Mouse (Mus musculus) myocyte (in vitro differentiated cells): ENCODE measurements around the gene Sipa1l2.

ENCODE experiments used
- CEBPB ChIP-seq: IDR thresholded peaks from 2 replicates; pipeline ENCODE4 v1.6.1; 2011; ENCODE audit warnings: mild to moderate bottlenecking, moderate library complexity; ENCODE audit not compliant: poor library complexity, insufficient read depth, severe bottlenecking
- E2F4 ChIP-seq: IDR thresholded peaks from one replicate; pipeline ENCODE4 v1.6.1; 2011; ENCODE audit warnings: mild to moderate bottlenecking, control low read depth, moderate library complexity; ENCODE audit not compliant: insufficient read depth
- MAX ChIP-seq: IDR thresholded peaks from one replicate; pipeline ENCODE4 v1.6.1; 2011; ENCODE audit warnings: low read depth, mild to moderate bottlenecking, control low read depth
- MYOD1 ChIP-seq, 3 experiments: IDR thresholded peaks; one replicate each; pipeline ENCODE4 v1.6.1; 2011; ENCODE audit warnings: control low read depth in 2 of 3, low read depth in 2 of 3, mild to moderate bottlenecking in 2 of 3, moderate library complexity in 1 of 3; ENCODE audit not compliant: insufficient read length in 2 of 3, control insufficient read depth in 1 of 3
- MYOG ChIP-seq, 3 experiments: IDR thresholded peaks; one replicate each; pipeline ENCODE4 v1.6.1; 2011; ENCODE audit warnings: control low read depth in 2 of 3, low read depth in 2 of 3, mild to moderate bottlenecking in 2 of 3; ENCODE audit not compliant: insufficient read length in 2 of 3, control insufficient read depth in 1 of 3, insufficient read depth in 1 of 3
- POLR2A ChIP-seq: IDR thresholded peaks from one replicate; pipeline ENCODE4 v1.6.1; 2011; ENCODE audit warnings: low read depth, mild to moderate bottlenecking, control low read depth, moderate library complexity; ENCODE audit not compliant: insufficient read length
- POLR2AphosphoS2 ChIP-seq: IDR thresholded peaks from one replicate; pipeline ENCODE4 v1.6.1; 2011; ENCODE audit warnings: low read depth, control low read depth; ENCODE audit not compliant: insufficient read length
- REST ChIP-seq: IDR thresholded peaks from one replicate; pipeline ENCODE4 v1.6.1; 2011; ENCODE audit warnings: mild to moderate bottlenecking, control low read depth, moderate library complexity; ENCODE audit not compliant: insufficient read depth, insufficient read length
- SRF ChIP-seq: IDR thresholded peaks from one replicate; pipeline ENCODE4 v1.6.1; 2011; ENCODE audit warnings: low read depth; ENCODE audit not compliant: control insufficient read depth, insufficient read length
- TCF12 ChIP-seq: IDR thresholded peaks from one replicate; pipeline ENCODE4 v1.6.1; 2011; ENCODE audit warnings: mild to moderate bottlenecking, control low read depth; ENCODE audit not compliant: poor library complexity, insufficient read depth, severe bottlenecking
- TCF3 ChIP-seq: IDR thresholded peaks from one replicate; pipeline ENCODE4 v1.6.1; 2011; ENCODE audit warnings: low read depth, control low read depth; ENCODE audit not compliant: insufficient read length
- USF1 ChIP-seq: IDR thresholded peaks from one replicate; pipeline ENCODE4 v1.6.1; 2011; ENCODE audit warnings: low read depth, mild to moderate bottlenecking, control low read depth, moderate library complexity

GRCm38 (mm10) chr8:125576127-125576526 is 6.5 kb upstream of the Sipa1l2 start:
- TF ChIP-seq USF1 (no peak), POLR2A (no peak), E2F4 (no peak), TCF3 (no peak), REST (no peak), POLR2AphosphoS2 (no peak), MYOD1 (IDR thresholded peaks at IDR 0.05; ENCODE audit: control insufficient read depth in 1 of 3, insufficient read length in 2 of 3, low read depth in 2 of 3) (no peak), SRF (no peak), MAX (no peak), TCF12 (no peak), MYOG (IDR thresholded peaks at IDR 0.05; ENCODE audit: control insufficient read depth in 1 of 3, insufficient read depth in 1 of 3, insufficient read length in 2 of 3, low read depth in 2 of 3) (no peak), CEBPB (no peak)
